Mouse (Mus musculus) c-Kit-positive CD71-negative TER-119-negative erythroid progenitor cells, embryonic 14.5 days (primary cell): ENCODE results near the gene Aox4.

Experiments
- DNase-seq: peaks from one replicate; pipeline ENCODE4 v3.0.0-alpha.2; 2013; ENCODE audit warnings: low read depth

The Aox4 gene

DNA sequence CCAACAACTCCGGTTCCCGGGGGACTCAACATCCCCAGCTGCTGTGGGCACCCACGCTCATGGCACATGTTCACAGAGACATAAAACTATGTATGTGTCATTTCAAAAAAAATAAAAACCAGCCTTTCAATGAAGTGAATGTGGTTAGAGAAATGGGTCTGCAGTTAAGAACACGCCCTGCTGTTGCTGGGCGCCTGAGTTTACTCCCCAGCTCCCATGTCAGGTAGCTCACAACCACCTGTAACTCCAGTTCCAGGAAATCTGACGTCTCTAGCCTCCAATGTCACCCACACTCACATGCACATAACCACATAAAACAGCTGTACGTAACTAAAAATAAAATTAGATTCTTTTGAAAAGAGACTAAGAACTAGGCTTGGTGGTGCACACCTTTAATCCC lies 90.9 kb downstream of the Aox4 start:
- DNase-seq = no peak

DNA sequence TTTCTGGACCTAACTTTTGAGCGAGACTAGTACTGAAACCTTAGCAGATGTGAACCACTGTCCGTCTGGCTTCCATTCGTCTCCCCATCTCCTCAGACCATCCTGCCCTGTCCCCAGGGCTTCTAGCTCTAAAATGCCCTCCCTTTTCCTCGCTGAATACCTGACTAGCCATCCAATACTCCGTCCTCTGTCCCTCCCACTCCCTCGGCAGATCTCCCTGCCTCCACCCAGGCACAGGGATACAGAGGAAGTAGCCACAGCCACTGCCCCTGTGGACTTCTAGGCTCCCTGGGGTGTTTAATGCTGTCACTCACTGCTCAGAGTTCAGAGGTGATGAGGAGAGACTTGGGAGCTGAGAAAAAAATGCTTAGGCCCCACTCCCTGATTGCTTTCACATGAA lies 91.8 kb downstream of the Aox4 start:
- DNase-seq = no peak

DNA sequence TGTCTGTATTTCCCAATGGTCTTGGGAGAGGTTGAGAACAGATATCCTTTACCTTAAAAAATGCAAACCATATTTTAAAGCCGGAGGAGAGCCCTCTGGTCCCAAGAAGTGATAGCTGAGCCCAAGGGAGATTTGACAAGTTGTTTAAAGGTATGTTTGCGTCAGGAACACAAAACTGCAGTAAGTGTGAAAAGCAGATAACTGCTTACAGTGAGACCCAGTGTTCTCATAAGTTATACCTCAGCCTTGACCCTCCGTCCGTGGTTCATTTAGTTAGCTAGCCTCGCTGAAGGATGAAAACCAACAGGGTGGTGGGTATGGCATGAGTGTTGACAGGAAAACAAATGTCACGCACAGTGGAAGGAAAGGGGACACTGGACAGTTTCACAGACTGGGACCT lies 92.8 kb downstream of the Aox4 start:
- DNase-seq = no peak

DNA sequence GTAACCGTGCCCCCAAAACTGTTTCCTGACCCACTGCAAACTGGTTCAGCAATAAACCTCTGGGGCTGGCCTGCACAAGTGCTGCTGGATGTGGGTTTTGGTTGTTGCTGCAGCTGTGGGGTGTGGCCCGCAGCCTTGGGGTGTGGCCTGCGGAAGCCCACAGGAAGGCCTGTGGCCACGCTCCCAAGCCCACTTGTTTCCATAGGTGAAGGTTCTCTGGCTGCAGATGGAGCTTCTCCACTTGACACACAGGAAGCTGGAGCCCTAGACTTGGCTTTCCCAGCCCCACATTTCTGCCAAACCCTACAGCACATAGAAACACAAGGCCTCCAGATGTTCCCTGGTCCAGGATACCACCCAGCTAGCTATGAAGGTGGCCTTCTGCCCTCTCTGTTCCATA lies 93.5 kb downstream of the Aox4 start:
- peak; percentile 30 for DNase-seq

DNA sequence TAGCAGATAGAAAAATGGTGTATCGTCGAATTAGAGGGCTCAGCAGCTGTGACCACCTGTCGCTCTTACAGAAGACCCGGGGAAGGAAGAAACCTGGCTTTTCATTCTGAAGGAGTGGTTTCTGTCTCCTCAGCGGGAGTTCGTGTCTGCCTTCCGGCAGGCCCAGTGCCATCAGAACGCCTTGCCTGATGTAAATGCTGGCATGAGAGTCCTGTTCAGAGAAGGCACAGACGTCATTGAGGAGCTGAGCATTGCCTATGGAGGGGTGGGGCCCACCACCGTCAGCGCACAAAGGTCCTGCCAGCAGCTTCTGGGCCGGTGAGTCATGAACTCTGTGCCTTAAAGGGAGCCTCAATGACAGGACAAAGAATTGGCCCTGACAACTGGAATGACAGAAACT lies 94.1 kb downstream of the Aox4 start:
- no peak for DNase-seq

DNA sequence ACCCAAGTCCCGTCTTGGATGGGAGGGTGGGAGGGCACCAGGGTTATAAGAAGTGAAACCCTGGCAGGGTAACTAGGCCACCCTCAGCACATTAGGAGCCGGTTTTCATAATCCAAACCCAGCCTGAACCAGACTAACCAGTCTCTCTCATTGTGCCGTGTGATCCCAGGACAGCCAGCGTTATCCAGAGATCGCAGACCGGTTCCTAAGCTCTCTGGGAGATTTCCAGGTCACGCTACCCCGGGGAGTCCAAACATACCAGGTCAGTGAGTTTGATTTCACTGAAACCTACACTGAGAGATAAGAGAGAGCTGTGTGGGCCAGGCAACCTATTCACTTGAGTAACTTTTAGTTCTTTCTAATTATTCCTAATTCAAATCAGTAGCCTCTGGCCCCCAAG lies 97.0 kb downstream of the Aox4 start:
- no peak for DNase-seq

DNA sequence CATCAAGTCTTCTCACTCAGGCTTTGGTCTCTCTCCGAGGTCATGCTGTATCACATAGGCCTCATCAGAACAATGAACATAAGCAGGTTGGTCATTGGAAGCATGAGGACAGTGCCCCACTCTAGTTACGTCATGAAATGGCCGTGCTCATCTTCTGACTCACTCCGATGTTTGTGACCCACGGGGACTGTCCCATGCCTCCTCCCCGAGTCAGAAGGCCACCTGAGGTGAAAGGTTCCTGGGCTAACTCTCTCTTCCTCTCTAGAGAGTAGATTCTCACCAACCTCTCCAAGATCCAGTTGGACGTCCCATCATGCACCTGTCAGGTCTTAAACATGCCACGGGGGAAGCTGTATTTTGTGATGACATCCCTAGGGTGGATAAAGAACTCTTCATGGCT lies 98.4 kb downstream of the Aox4 start:
- DNase-seq = no peak

DNA sequence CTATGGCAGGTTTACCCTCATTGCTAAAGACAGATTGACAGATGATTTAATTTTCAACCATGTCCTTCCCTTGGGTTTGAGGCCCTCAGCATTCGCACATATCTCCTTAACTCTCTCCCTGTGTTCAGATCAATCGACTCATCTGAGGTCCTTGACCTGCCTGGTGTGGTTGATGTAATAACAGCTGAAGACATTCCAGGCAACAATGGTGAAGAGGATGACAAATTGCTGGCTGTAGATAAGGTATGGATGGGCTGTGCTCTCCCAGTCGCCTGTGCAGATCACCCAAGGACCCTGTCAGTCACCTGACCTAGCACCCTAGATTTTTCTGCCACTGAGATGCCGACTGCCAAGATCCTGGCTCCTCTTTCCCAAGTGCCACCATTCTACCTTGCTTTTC lies 99.7 kb downstream of the Aox4 start:
- no peak for DNase-seq

DNA sequence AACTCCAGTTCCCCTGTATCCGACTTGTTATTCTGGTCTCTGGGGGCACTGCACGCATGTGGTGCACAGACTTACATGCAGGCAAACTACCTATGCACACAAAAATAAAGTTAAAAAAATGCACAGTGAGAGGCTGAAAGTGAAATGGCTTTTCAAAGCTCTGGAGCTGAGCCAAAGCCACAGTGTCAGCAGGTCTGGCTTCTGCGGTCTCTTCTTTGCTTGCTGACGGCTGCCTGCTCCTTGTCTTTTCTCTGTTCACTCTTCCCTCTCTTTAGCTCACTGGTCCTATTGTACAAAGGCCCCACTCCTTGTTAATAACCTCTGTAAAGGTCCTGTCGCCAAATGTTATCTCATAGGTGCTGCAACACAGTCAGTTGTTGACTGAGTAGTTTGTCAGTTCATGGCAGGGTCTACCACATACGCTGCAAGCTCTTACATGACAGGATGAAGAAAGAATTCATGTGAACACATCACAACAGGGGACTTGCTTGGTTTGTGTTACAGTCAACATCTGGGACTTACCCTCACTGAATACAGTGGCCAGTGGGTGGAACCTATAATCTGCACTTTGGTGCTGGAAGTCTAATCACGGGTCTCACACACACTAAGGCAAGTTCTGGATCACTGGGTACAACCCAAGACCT lies 101.1 kb downstream of the Aox4 start:
- no peak for DNase-seq

DNA sequence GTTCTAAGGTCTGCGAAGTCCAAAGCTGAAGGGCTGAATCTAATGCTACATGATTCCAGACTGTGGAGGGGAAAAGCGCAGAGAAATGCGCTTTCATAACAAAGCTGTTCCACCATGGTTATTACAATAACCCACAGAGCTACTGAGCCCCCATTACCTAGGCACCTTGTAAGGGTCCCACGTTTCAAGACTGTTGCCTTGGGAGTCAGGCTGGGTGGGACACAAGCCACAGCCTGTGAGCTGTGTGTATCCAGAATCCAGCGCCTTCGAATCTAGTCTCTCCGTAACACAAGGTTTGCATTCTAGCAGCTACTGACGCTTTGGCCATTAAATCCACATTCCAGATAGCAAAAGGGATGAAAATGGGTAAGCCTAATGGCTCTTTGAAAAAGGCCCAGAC lies 103.0 kb downstream of the Aox4 start:
- DNase-seq = no peak

DNA sequence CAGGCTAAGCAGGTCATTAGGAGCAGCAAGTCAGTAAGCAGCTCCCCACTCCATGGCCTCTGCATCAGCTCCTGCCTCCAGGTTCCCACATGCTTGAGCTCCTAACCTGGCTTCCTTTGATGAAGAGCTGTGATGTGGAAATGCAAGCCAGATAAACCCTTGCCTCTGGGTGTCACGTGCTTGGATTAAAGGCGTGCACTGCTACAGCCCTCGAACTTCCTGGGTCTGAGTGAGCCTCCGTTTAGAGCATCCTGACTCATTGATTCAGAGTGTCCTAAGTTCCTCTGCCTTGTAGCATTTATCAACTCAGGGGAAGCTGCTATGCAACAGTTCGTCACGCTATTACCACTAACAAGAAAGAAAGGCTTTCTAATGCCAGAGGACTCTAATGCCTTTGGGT lies 105.3 kb downstream of the Aox4 start:
- DNase-seq = no peak
